Comparison of ENCODE assay signal across 12 mouse cellular contexts in the genomic region with DNA sequence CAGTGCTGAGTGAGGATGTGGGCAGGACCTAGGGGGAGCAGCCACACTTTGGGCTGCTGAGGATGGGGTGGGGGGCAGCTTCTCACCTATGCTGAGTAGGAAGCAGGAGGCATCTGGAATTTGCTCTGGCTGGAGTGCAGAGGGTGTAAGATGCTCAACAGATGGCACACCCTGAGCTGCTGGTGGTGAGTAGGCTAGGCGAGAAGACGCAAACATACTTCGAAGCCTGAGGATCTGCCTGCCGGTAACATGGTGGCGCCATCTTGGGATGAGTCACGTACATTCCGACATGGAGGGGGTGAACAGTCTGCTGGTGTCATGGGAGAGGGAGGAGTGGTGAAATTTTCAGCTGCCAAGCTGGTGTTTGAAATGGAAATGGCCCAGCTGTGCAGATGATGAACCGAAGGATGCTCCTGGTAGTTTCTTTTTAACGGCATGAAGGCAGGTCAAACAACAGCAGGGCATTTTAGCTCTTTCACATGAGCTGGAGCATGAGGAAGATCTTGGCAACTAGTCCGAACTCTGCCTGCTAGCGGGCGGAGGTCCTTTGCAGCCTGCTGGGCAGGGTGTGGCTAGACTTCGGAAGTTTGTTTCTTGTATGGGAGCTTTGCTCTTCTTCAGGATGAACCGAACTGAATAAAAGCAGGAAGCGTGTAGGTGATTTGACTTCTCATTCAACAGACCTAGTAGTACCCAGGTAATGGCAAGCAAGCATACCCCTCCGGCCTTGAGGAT.
DNase-seq lines count a peak whose midpoint lies in the region; ATAC-seq and TF ChIP-seq lines count a peak whose summit lies in the region.
"Had no signal": no experiment of that assay in that cellular context is flagged by ENCODE, and none has a peak within 500 bp of the region (broad histone marks: within the 10 kb centered on the region; RNA-seq: fewer than 3 reads in every experiment).

No protein-coding gene starts in this region.

- intact Hi-C loops in heart, postnatal 14 days (cut with DNase I) = no loop called here

- DNase-seq in heart, embryonic 10.5 days (ENCODE audit: low spot score) = no peak
- no peak for DNase-seq in heart, postnatal 14 days
- DNase-seq in lung, postnatal 10 days = peak; percentile 28
- DNase-seq in lung, adult 2 months = no peak
- DNase-seq in frontal cortex, postnatal 36 days (ENCODE audit: low spot score in 2 of 2) = peak; percentile 75 to 84
- peak; percentile 50 for DNase-seq in right cerebral cortex, postnatal 14 days
- DNase-seq in spleen, postnatal 14 days (ENCODE audit: low spot score in 2 of 2) = no peak
- DNase-seq: B cell, adult 2 months; kidney, postnatal 25 days; lung, postnatal 14 days had no signal

- peaks cover 30% of the 10 kb centered on the region for H3K4me1 ChIP-seq in heart, embryonic 10.5 days
- H3K4me1 ChIP-seq in lung, adult 2 months (ENCODE audit: control insufficient read depth, insufficient read depth, low read length) = peaks cover 15% of the 10 kb centered on the region

- TF ChIP-seq CTCF in lung, adult 2 months (IDR thresholded peaks at IDR 0.05; ENCODE audit: insufficient read depth, low read length) = no peak

- ATAC-seq in erythroid progenitor cell, adult 5-6 weeks (replicated peaks; ENCODE audit: low FRiP score, poor library complexity, severe bottlenecking) = no peak

- peak overlapping the region; percentile 59; the same call in 1 of the 2 replicates for H3K27ac ChIP-seq in heart, embryonic 10.5 days
- H3K27ac ChIP-seq: hindbrain, embryonic 15.5 days had no signal

- no peak overlapping the region for H3K4me3 ChIP-seq in heart, embryonic 10.5 days
- no peak overlapping the region for H3K4me3 ChIP-seq in lung, adult 2 months (replicated peaks; ENCODE audit: extremely low read depth, low read depth, low read length)
- H3K4me3 ChIP-seq: hindbrain, embryonic 15.5 days had no signal

- no peaks in the 10 kb centered on the region for H3K9me3 ChIP-seq in heart, embryonic 10.5 days
- H3K9me3 ChIP-seq: hindbrain, embryonic 15.5 days had no signal

- H3K36me3 ChIP-seq in heart, embryonic 10.5 days = no peaks in the 10 kb centered on the region
- H3K36me3 ChIP-seq: hindbrain, embryonic 15.5 days had no signal

- no peaks in the 10 kb centered on the region for H3K27me3 ChIP-seq in heart, embryonic 10.5 days (ENCODE audit: insufficient read depth, poor library complexity, severe bottlenecking)
- H3K27me3 ChIP-seq: hindbrain, embryonic 15.5 days had no signal

- no peak for TF ChIP-seq POLR2A in lung, adult 2 months (IDR thresholded peaks at IDR 0.05; ENCODE audit: borderline replicate concordance, extremely low read depth, low read depth, low read length)

- 87% methylated on average over 16 of the region's 16 CpGs for WGBS in heart, embryonic 10.5 days
- 69% methylated on average over 16 of the region's 16 CpGs for WGBS in lung, adult 2 months

Comparison
In these comparisons a context has a peak if more than half of its experiments do, and no peak if none do; other contexts are left out.
1. DNase-seq: peak in lung, postnatal 10 days (single experiment), frontal cortex, postnatal 36 days (2 of 2) and right cerebral cortex, postnatal 14 days (single experiment); none in heart, embryonic 10.5 days (single experiment), heart, postnatal 14 days (0 of 2), lung, adult 2 months (single experiment) and spleen, postnatal 14 days (0 of 2).